Mouse (Mus musculus): ENCODE results near the gene Olfr1138.

Gene Olfr1138

DNA sequence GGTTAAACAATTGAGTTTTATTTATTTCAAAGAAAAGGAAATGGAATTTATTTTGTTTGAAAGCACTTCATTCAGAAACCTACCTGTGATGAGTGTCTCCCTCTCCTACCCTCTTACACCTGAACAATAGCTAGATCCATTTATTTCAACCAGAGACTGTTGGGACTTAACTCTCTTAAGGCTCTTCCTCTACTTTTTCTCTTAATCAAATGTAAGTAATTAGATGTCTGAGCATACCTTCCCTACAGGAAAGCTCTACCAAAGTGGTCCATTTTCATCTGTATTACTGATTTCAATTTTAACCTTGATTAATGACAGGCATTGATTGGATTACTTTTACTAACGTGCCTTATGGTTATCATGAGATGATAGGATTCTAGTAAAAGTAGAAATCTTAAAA, at the start of gene Olfr1138:
Gene Olfr1138 (minus strand): TSS at position 101 of the 400 bp plus-strand sequence.
- DNase-seq (ENCODE audit: low read depth, low spot score) = no peak

DNA sequence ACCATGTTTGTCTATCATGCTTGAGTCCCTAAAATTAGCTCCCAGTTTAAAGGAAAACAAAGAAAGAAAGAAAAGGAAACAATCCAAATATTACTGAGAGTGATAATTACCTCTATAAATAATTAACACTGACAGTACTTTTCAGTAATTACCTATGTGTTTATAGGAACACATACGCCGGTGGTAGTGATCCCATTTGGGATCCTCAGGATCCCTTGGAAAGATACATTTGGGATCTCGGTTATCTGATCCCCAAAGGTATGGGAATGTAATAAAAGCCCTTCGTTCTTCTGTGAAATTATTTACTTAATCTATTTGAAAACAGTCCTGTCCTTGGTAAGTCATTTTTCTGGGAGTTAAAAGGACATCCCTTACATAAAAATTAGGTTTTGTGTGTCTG, 39.4 kb upstream of the Olfr1138 start, which contains the start of gene Olfr152:
Gene Olfr152 (plus strand): TSS at position 301 of the 400 bp plus-strand sequence.
- no peak for DNase-seq (ENCODE audit: low read depth, low spot score)

DNA sequence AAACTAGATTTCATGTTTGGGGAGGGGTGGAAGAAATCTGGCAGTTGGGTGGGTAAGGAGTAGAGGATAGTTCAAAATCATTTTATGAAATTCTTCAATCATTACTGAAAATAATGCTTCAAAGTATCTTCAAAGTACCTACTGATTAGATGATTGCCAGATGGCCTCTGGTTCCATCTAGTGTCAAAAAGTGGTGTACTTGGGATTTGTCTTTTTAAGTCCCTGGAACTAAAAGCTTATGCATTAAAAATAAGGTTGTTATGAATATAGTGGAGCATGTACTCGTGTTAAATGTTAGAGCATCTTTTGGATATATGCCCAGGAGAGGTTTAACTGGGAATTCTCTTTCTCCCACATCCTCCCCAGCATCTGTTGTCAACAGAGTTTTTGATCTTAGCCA, 36.4 kb upstream of the Olfr1138 start:
- DNase-seq (ENCODE audit: low read depth, low spot score) = no peak

DNA sequence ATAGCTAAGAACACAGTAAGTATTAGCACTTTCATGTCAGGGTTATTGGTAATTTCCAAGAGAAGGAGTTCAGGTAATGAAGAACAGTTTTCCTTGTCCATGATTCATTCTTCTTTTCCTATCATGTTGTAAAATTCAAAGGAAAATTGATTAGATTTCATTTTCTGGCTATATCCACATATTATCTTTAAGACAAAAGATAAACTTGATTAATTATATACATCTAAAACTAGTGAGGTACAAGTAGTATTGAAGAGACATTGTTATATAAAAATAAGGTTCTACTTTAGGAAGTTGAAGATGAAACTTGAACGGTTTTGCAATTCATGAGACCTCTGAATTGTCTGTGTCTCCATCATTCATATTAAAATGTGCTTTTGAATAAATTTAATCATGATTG, 14.1 kb upstream of the Olfr1138 start, which contains the start of gene Olfr1141:
Gene Olfr1141 (minus strand): TSS at position 101 of the 400 bp plus-strand sequence.
- DNase-seq (ENCODE audit: low read depth, low spot score) = no peak

DNA sequence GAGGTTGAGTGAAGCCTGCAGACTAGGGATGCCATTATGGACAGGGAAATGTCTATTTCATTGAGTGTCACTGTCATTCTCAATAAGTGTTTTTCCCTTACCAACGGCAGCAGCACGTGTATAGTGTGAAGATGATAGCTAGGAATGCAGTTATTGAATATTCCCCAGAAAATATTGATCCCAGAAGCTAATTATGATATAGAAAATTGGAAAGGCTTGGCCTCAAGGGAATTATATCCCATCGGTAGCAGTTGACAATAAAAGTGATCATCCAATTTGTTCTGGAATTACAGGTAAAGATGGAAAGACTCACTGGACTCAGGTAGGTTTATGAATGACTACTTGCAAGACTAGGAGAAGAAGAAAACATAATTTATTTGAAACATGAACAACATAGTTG, 3.7 kb upstream of the Olfr1138 start, which contains the start of gene Olfr1140:
Gene Olfr1140 (plus strand): TSS at position 301 of the 400 bp plus-strand sequence.
- no peak for DNase-seq (ENCODE audit: low read depth, low spot score)

- DNase-seq (ENCODE audit: low read depth, low spot score) = no peak
These were observed 26.7 kb downstream of the Olfr1138 start, which contains the start of gene Olfr1137 for GRCm38 (mm10) chr2:87713079-87713478. Gene Olfr1137, minus strand, starts transcription at chr2:87713179.

GRCm38 (mm10) chr2:87693847-87694246, 45.9 kb downstream of the Olfr1138 start, which contains the start of gene Olfr1136:
Gene Olfr1136, minus strand, starts transcription at chr2:87693947.
- no peak for DNase-seq (ENCODE audit: low read depth, low spot score)

Measured in R1 (cell line).